Mouse (Mus musculus) ovary, postnatal 14 days (tissue): Measurements from ENCODE around the gene Ifna6.

Experiments used
- DNase-seq: peaks from one replicate; pipeline ENCODE4 v3.0.0; 2022; ENCODE audit warnings: low spot score

Ifna6 gene

GRCm38 (mm10) chr4:88845334-88845733, 18.1 kb downstream of the Ifna6 start:
- DNase-seq = no peak

- no peak for DNase-seq
These were observed 22.5 kb downstream of the Ifna6 start, which contains the start of gene Ifna1 for GRCm38 (mm10) chr4:88849698-88850097. Gene Ifna1, plus strand, starts transcription at chr4:88850087.

- no peak for DNase-seq
These were observed 24.0 kb downstream of the Ifna6 start for GRCm38 (mm10) chr4:88851026-88851763.

DNA sequence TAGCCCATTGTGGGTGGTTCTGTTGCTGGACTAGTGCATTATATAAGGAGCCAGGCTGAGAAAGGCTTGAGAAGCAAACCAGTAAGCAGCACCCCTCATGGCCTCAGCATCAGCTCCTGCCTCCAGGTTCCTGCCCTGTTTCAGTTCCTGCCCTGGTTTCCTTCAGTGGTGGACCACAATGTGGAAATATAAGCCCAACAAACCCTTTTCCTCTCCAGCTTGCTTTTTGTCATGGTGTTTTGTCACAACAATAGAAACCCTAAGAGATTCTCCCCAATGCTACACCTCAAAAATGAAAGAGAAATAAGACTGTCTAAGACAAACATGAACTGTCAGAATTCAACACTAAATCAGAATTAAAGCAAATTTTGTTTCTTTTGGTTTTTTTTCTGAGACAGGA, 32.0 kb downstream of the Ifna6 start:
- no peak for DNase-seq

- DNase-seq = no peak
These were observed 36.1 kb downstream of the Ifna6 start for GRCm38 (mm10) chr4:88863309-88863708.

DNA sequence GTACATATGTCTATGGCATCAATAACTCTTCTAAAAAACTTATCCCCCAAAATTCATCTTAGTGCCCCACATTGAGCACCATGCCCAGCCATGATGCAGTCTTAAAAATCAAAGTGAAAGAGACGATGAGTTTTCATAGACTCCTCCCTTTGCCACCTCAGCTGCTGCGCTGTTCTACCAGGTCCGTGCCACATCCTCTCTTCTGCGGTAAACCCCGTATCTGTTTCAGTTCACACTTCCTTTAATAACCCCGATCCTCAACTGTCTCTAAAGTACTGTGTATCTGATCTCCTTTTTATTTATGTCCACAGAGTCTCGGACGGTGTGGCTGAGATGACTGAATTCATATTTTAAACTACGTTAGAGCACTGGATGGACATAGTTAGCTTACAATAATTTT, 37.4 kb downstream of the Ifna6 start:
- no peak for DNase-seq

DNA sequence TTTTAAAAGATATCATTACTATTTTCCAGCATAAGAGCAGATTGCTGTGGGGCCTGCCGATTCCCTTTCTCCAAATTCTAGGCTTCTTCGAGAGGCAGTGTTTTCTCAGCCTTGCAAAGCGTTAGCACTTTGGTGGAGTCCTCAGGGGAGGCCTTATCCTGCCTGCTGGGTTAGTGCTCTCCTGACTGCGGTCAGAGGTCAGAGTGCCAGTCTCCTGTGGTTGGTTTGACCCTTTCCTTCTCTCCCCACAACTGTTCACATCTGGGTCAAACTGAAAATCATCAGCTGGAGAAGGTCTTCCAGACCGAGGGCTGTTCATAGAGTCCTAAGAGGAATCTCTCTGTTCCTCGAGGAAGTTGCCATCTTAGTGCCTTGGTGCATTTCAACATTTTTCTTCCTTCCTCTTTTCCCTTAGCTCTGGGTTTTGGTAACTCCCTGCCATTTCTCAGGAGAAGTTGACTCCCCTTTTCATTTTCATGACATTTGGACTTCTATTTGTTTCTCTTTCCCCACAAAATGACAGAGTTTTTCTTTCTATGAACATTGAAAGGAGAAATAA, 37.9 kb downstream of the Ifna6 start:
- DNase-seq = no peak

DNA sequence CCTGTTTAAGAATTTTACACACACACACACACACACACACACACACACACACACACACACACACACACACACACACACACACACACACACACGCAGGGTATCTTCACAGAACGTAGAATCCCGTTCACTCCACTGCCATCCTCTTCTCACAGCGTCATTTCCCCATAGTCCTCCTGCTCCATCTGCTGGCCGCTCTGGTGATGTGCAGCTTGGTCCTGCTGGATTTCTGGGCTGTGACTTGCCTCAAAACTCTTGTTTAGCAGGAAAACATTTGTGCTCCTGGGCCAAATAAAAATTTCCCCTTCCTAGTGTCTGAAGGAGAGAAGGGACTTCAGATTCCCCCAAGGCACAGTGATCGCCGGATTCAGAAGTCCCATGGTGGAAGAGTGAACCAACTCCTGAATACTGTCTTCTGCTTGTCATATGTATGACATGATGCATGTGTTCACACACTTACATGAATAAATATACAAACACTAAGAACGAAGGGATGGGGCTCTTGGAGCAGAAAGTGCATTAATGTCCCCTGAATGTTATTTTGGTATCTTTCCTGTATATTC, 40.2 kb downstream of the Ifna6 start:
- DNase-seq = peak; percentile 68

DNA sequence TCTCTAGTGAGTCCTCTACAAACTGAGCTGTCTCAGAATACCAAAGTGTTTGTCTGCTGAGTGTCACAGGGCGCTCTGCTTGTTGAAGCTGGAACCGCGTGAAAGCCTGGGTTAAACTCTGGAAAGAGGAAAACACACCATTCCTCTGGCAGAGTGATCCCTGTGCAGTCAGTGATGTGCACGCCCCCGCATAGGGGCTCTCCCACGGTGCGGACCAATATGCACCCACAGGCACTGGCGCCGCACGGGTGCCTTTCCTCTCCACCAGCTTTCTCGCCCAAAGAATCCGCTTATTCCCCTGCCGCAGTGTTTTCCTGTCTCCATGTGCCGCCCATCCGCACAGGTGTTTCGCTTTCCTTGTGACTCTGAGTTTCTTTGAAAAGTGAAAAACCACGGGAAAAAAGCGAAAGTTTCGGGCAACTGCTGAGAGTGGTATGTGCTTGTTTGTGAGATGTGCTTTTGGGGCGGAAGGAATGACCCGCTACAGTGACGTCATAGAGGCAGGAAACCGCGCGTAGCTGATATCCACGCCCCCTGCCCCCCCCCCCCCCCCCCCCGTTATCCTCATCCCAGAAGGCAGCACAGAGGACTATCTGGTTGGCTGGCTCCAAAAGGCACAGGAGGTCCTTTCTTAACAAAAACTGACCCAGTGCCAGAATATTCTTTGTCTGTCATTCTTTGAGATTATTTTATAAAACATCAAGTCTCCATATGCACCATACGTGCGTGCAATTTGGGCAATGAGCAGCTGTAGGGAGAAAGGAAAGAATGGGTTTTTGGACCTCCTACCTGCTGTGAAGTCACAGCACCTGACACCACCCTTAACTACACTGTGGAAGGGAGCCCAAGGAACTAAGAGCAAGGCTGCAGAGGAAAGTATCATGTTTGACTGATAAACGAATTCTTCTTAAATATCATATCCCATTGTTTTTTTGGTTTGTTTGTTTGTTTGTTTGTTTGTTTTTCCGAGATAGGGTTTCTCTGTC, 41.0 kb downstream of the Ifna6 start:
- peak; percentile 9 for DNase-seq

DNA sequence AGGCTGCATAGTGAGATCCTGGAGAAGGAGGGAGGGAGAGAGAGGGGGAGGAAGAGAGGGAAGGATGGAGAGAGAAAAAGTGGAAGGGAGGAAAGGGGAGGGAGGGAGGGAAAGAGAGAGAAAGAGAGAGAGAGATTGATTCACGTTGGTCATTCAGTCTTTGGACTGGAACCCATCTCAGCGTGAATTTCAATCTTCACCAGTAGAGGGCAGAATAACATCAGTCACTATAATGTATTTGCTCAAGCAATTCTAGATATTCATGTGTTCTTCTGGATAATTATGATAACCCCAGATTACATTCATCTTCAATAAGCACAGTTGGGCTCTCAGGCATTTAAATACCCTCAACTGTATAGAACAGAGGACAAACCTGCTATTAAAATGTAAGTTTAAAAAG, 45.5 kb downstream of the Ifna6 start:
- peak; percentile 20 for DNase-seq

DNA sequence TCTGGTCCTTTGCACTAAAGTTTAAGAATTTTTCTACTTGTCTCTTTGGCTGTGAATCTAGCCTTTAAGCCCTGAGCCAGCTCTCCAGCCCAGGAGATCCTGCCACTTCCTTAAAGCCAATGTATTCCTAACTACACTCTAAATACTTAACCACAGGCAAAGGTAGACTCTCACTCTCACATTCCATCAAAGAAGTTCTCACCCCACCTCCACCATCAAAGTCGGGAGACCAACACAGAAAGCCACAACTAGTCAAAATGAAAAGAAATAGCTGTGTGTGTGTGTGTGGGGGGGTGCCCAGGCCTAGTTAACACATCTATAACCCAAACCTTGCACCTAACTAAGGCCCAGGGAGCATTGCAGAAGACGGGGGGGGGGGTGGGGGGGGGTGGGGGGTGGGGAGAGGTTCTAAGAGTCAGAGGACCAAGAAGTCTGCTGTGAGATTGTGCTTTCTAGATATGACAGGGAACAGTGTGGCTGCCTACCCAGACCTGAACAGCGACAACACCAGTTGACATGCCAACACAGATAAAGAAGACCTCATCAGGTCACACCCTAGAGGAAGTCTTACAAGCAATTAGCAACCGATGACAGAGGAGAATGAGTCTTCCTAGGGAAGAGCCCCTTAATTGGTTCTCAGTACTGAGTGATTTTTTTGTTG, 48.3 kb downstream of the Ifna6 start:
- DNase-seq = no peak

- DNase-seq = no peak
These were observed 49.3 kb downstream of the Ifna6 start for GRCm38 (mm10) chr4:88876520-88876919.
